Mouse (Mus musculus) hematopoietic multipotent progenitor cell, adult 10-12 weeks (in vitro differentiated cells): ENCODE results near the gene Ereg. TPM values are rescaled to one million over a fixed set of nuclear protein-coding genes. Genes with fewer than 3 reads are reported as not detected.

Experiments used
- polyA plus RNA-seq: library from polyadenylated mRNA; stranded (reverse); fragments of >175 nt; gene quantifications from 2 replicates; pipeline ENCODE4 v1.2.3, GENCODE M21; 2012; ENCODE audit warnings: low replicate concordance

The Ereg gene
- not detected in 2 replicates for polyA plus RNA-seq

DNA sequence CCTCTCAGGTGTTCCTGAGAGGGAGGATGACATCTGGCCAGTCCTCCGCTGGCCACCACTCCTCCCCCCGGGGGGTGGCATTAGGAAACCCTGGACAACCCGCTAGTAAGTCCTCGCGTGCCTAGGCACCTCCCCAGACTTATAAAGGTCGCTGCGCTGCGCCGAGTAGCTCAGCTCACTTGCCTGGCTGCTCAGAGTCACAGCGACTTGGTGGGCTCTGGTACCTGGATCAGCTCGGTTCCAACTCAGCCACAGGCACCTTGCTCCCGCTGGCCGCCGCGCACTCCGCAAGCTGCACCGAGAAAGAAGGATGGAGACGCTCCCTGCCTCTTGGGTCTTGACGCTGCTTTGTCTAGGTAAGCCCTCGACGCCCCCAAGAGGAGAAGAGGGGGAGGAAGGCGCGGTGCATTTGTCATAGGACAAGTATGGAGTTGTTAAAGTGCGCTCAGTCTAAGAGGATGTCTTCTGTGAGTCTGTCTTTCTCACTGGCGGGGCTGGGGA, at the start of gene Ereg:
Gene Ereg, plus strand, starts transcription at position 173 of the 501 bp plus-strand sequence.

DNA sequence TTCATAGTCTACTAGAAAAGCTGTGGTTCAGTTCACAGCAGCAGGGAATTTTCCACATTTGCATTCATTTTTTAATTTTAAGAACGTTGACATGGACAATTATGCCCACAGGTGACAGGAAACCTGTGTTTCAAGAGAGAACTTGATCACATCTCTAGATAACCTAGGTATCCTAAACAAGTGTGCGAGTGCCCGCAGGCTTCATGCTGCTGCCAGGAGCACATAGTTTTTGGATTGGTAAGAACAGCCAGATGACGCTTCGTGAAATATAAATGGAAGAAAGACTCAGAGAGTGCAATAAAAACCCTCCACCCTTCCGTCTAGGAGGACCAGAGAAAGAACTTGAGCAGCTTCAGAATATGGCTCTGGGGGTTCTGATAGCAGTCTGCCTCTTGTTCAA, 47.3 kb upstream of the Ereg start, which contains the start of gene Epgn:
Gene Epgn, plus strand, starts transcription at position 301 of the 400 bp plus-strand sequence.

DNA sequence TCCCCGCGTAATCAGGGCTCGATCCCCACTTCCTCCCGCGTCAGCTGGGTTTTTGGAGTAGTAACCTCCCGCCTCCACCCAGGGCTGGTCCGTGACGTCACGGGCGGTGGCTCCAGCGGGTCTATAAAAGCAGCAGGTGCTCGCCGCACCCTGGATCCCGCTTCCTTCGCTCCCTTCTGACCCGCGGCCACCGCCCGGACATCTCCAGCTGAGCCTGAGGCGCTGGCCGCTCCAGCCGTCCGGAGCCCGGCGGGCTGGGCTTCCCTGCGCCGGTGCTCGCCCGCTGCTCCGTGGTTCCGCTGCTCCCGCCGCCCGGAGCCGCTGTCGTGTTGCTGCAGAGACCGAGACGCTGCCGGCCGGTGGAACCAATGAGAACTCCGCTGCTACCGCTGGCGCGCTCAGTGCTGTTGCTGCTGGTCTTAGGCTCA, 65.0 kb downstream of the Ereg start, which contains the start of gene Areg:
Gene Areg, plus strand, starts transcription at position 154 of the 428 bp plus-strand sequence.

Other genes with a start within 250 kb of the Ereg start
- not detected in 2 replicates for gene Cxcl1, start 183.4 kb upstream of the Ereg start, polyA plus RNA-seq
- gene Cxcl2, start 170.8 kb upstream of the Ereg start, polyA plus RNA-seq: 0.55 and 1.3 TPM in 2 replicates
- 5.9 and 7.0 TPM in 2 replicates for gene Mthfd2l, start 143.5 kb upstream of the Ereg start, polyA plus RNA-seq
- not detected in 2 replicates for gene Epgn, start 47.2 kb upstream of the Ereg start, polyA plus RNA-seq
- not detected in 2 replicates for gene Areg, start 65.0 kb downstream of the Ereg start, polyA plus RNA-seq